Mouse (Mus musculus) 3T3-L1 (cell line): ENCODE measurements around the gene Lrrfip1.

Source experiments
- DNase-seq: peaks from one replicate; pipeline ENCODE4 v3.0.0-alpha.2; 2015; ENCODE audit warnings: low read depth, low spot score

Gene Lrrfip1

GRCm38 (mm10) chr1:91128849-91129248 is 130.3 kb downstream of the Lrrfip1 start:
- DNase-seq: no peak

GRCm38 (mm10) chr1:91137036-91137435 is 138.5 kb downstream of the Lrrfip1 start:
- DNase-seq: no peak

GRCm38 (mm10) chr1:91144813-91145212 is 146.3 kb downstream of the Lrrfip1 start, which contains the start of gene Rbm44:
TSS of gene Rbm44 (plus strand) at chr1:91145089.
- DNase-seq: no peak

GRCm38 (mm10) chr1:91151509-91151908 is 153.0 kb downstream of the Lrrfip1 start:
- no peak for DNase-seq

GRCm38 (mm10) chr1:91166798-91167197 is 168.3 kb downstream of the Lrrfip1 start:
- peak; percentile 42 for DNase-seq

GRCm38 (mm10) chr1:91169157-91169556 is 170.6 kb downstream of the Lrrfip1 start:
- DNase-seq: no peak

GRCm38 (mm10) chr1:91174796-91175195 is 176.3 kb downstream of the Lrrfip1 start:
- no peak for DNase-seq

GRCm38 (mm10) chr1:91176026-91176425 is 177.5 kb downstream of the Lrrfip1 start:
- DNase-seq: no peak

GRCm38 (mm10) chr1:91176871-91177270 is 178.3 kb downstream of the Lrrfip1 start:
- no peak for DNase-seq
